Mouse (Mus musculus) midbrain, embryonic 12.5 days (tissue): Measurements from ENCODE around the gene Acap2. TPM values are rescaled to one million over a fixed set of nuclear protein-coding genes. Genes with fewer than 3 reads are reported as not detected.

ENCODE experiments used
- ATAC-seq: fragments of 200-750 bp; cut with Nextera tagmentation; 2 replicates; pipeline ENCODE4 v1.8.0; 2017; ENCODE audit warnings: low read depth, moderate TSS enrichment, moderate library complexity; ENCODE audit not compliant: low FRiP score
- H3K27ac ChIP-seq: fragments of 300-500 bp; sonication (generic); replicated peaks from 2 replicates; pipeline ENCODE4 v1.5.1; 2016; ENCODE audit warnings: mild to moderate bottlenecking
- H3K27me3 ChIP-seq: fragments of 300-500 bp; sonication (generic); 2 replicates; pipeline ENCODE4 v1.6.1; 2016; ENCODE audit warnings: mild to moderate bottlenecking
- H3K36me3 ChIP-seq: fragments of 300-500 bp; sonication (generic); 2 replicates; pipeline ENCODE4 v1.6.1; 2016
- H3K4me1 ChIP-seq: fragments of 300-500 bp; sonication (generic); 2 replicates; pipeline ENCODE4 v1.6.1; 2016
- H3K4me2 ChIP-seq: fragments of 300-500 bp; sonication (generic); replicated peaks from 2 replicates; pipeline ENCODE4 v1.6.1; 2016; ENCODE audit warnings: mild to moderate bottlenecking, moderate library complexity
- H3K4me3 ChIP-seq: fragments of 300-500 bp; sonication (generic); 2 replicates; pipeline ENCODE4 v1.5.1; 2016; ENCODE audit warnings: mild to moderate bottlenecking
- H3K9ac ChIP-seq: fragments of 300-500 bp; sonication (generic); replicated peaks from 2 replicates; pipeline ENCODE4 v1.6.1; 2016; ENCODE audit warnings: mild to moderate bottlenecking, moderate library complexity
- H3K9me3 ChIP-seq: fragments of 300-500 bp; sonication (generic); 2 replicates; pipeline ENCODE4 v1.6.1; 2016; ENCODE audit warnings: mild to moderate bottlenecking
- WGBS: fragments of 180-500 bp; shearing (Covaris S2); methylation state at CpG from one replicate; pipeline ENCODE4 v1.1.7; 2016; 5-methylcytosine and 5-hydroxymethylcytosine counted together
- polyA plus RNA-seq: library from polyadenylated mRNA; unstranded; fragments of >200 nt; fragmentation: Nextera tagmentation; extraction: Ambion mirVana; gene quantifications from 2 replicates; pipeline ENCODE4 v1.2.1, GENCODE M21; 2016

Gene Acap2
- polyA plus RNA-seq, 1 experiment from 2014 or later, result 22.8 TPM

DNA sequence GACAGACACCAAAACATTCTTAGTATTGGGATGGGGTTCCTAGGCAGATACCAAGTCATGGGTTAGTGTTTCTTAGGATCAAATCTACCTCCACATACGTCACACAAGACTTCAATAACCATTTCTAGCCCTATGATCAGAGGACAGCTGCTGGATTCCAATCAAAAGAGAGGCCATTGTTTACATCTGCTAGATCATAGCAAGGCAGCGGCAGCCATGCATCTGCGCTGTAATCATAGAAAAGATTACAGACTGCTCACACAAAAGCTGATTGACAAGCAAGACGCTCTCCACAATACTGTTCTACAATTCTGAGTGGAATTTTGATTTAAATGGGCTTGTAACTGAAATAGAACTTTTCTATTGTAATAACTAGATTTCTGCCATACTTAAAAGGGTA, 16.3 kb downstream of the Acap2 start:
- Histone ChIP-seq H3K36me3 (no peaks in the 10 kb centered on the region), H3K27ac (0 out of 2 replicates have a peak overlapping the region, but pooled peaks have one; percentile 7), H3K9me3 (no peaks in the 10 kb centered on the region), H3K4me1 (peaks cover 22% of the 10 kb centered on the region), H3K4me3 (no peak overlapping the region), H3K4me2 (no peak overlapping the region), H3K9ac (no peak overlapping the region), H3K27me3 (no peaks in the 10 kb centered on the region)
- WGBS, result 48% methylated on average over 4 of the region's 4 CpGs
- ATAC-seq, result no peak

DNA sequence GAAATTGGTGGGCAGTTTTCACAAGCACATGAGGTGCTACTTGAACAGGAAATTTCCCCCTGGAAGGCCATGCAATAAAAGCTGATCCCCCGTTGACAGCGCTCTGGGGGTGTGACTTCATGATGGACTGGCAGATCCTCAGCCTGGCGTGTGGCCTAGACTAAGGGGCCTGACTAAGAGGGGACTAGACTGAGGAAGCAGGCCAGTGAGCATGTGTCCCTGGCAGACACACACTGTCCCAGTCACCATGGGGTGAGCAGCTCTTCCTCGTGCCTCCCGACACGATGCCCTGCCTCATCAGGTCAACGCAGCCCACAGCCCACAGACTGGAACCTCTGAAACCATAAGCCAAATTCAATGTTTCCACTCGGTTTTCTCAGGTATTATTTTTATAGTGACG, 18.5 kb downstream of the Acap2 start:
- no peak overlapping the region for H3K27ac ChIP-seq
- no peak overlapping the region for H3K4me2 ChIP-seq
- WGBS, result 76% methylated on average over 9 of the region's 9 CpGs
- no peak overlapping the region for H3K4me3 ChIP-seq
- H3K36me3 ChIP-seq, result no peaks in the 10 kb centered on the region
- H3K9me3 ChIP-seq, result no peaks in the 10 kb centered on the region
- H3K9ac ChIP-seq, result no peak overlapping the region
- H3K4me1 ChIP-seq, result peaks cover 19% of the 10 kb centered on the region; the same call in 1 of the 2 replicates
- H3K27me3 ChIP-seq, result no peaks in the 10 kb centered on the region
- no peak for ATAC-seq

DNA sequence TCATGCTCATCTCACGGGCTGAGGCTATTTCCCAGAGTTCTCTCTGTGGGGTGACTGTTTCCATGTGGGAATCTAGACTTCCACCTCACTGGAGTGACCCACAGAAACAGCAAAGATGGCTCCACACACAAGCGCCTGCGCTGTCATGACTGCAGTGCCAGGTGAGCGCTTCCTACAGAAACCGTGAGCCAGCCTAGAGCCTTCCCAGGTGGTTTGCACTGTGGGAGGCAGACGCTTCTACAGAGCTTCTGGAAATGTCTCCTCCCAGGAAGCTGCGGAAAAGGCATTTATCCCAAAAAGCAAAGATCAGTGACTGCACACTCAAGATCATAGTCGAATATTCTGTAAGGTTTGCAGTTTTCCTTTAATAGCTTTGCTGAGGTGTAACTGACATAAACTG, 20.2 kb downstream of the Acap2 start:
- no peak for ATAC-seq
- no peak overlapping the region for H3K4me3 ChIP-seq
- no peak overlapping the region for H3K9ac ChIP-seq
- H3K36me3 ChIP-seq, result no peaks in the 10 kb centered on the region
- no peak overlapping the region for H3K4me2 ChIP-seq
- no peaks in the 10 kb centered on the region for H3K27me3 ChIP-seq
- peaks cover 19% of the 10 kb centered on the region; the same call in 1 of the 2 replicates for H3K4me1 ChIP-seq
- WGBS, result 85% methylated on average over 8 of the region's 8 CpGs
- H3K9me3 ChIP-seq, result no peaks in the 10 kb centered on the region
- H3K27ac ChIP-seq, result no peak overlapping the region

DNA sequence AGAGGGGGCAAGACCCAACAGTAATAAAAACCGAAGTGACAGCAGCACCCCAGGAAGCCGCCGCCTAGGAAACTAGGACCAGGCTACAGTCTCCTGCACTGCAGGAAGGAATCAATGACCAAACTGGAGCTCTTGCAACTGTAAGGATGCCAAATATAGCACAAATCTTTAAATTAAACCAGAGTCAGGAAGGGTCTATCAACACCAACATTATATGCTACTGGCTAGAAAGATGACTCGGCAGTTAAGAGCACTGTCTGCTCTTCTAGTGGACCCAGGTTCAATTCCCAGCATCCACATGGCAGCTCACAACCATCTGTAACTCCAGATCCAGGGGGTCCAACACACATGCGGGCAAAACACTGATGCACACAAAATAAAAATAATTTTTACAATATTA, 21.7 kb downstream of the Acap2 start:
- ATAC-seq, result no peak
- Histone ChIP-seq H3K4me1 (peaks cover 14% of the 10 kb centered on the region; the same call in 1 of the 2 replicates), H3K27me3 (no peaks in the 10 kb centered on the region), H3K4me2 (no peak overlapping the region), H3K36me3 (no peaks in the 10 kb centered on the region), H3K4me3 (no peak overlapping the region), H3K9me3 (no peaks in the 10 kb centered on the region), H3K27ac (no peak overlapping the region), H3K9ac (no peak overlapping the region)
- WGBS, result 73% methylated on average over 5 of the region's 5 CpGs

DNA sequence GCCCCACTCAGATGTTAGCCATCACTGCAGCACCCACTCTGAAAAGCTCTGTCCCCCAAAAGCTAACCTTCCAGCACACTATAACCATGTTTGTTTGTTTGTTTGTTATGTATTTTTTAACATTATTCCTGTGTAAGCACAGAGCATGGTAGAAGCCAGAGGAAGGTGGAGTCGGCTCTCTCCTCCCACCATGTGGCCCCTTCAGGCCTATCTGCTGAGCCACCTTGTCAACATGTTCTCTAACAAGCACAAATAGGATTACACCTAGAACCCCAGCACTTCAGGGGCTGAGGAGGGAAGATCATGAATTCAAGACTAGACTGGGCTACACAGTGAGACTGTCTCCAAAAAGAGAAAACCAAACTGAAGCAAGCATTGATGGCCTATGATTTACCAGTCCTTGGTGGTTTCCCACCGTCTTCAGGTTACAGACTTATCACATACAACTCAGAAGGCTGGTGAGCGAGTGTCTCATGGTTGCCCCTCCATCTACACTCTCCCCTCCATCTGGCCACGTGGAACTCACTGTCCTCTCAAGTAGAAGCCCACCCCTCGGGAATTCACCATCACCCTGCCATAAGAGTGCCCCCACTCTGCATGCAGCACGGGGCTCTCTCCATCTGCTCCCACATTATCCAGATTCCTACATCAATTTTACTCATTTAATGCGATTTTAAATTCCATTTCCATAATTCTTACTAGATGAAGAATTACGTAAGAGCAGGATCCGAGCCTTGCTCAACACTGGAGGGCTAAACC, 26.0 kb downstream of the Acap2 start:
- Histone ChIP-seq H3K4me2 (no peak overlapping the region), H3K27me3 (no peaks in the 10 kb centered on the region), H3K36me3 (no peaks in the 10 kb centered on the region), H3K4me1 (peaks cover 8% of the 10 kb centered on the region; the same call in 1 of the 2 replicates), H3K9me3 (no peaks in the 10 kb centered on the region), H3K27ac (no peak overlapping the region), H3K4me3 (no peak overlapping the region), H3K9ac (no peak overlapping the region)
- ATAC-seq, result no peak
- WGBS, result 82% methylated on average over 9 of the region's 9 CpGs

DNA sequence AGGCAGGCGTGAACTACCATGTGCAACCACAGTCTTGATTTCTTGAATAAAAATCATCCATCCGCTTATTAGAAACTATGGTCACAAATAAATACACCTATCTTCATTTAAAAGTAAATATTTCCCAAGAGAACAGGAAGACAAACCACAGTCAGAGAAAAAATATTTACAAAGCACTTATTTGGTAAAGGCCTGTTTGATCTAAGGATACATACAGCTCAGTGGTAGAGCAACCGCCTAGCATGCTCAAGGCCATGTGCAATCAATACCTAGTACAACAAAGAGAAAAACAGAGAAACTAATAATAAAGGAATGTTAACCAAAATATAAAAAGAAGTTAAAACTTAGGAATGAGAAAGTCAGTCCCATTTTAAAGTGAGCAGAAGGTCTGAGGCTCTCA, 28.8 kb downstream of the Acap2 start:
- Histone ChIP-seq H3K9ac (no peak overlapping the region), H3K9me3 (no peaks in the 10 kb centered on the region), H3K4me3 (no peak overlapping the region), H3K4me1 (peaks cover 13% of the 10 kb centered on the region), H3K27ac (no peak overlapping the region), H3K36me3 (no peaks in the 10 kb centered on the region), H3K4me2 (no peak overlapping the region), H3K27me3 (no peaks in the 10 kb centered on the region)
- WGBS, result 94% methylated on average over 3 of the region's 3 CpGs
- no peak for ATAC-seq

DNA sequence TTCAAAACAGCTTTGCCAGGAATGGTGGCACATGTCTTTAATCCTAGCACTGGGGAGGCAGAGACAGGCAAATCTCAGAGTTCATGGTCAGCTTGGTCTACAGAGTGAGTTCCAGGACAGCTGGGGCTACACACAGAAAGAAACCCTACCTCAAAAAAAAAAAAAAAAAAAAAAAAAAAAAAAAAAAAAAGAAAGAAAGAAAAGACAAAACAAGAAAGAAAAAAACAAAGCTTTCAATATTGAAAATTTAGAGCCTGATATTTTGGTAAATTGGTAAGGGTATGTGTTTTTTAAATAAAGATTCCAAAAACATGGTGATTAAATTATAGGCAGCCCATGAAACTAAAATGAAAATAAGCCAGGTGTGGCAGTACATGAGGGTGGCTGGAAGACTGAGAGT, 29.6 kb downstream of the Acap2 start:
- Histone ChIP-seq H3K9me3 (no peaks in the 10 kb centered on the region), H3K9ac (no peak overlapping the region), H3K36me3 (no peaks in the 10 kb centered on the region), H3K27me3 (no peaks in the 10 kb centered on the region), H3K4me2 (no peak overlapping the region), H3K4me1 (peaks cover 20% of the 10 kb centered on the region), H3K4me3 (no peak overlapping the region), H3K27ac (no peak overlapping the region)
- no peak for ATAC-seq

DNA sequence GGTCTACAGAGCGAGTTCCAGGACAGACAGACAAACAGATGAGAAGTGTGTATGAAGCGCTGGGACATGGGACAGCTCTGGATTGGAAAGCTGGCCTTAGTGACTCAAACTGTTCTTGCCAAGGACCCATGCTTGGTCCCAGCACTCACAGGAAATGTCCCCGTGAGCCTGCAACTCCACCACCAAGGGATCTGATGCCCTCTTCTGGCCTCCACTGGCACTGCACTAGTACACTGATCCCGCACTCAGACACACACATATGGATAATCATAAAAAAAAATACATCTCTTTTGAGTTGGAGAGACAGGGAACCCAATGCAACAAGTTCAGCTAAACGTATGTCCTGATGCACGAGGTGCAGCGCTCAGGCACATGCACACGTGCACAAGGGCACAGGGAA, 30.7 kb downstream of the Acap2 start:
- 95% methylated on average over 8 of the region's 8 CpGs for WGBS
- no peak overlapping the region for H3K4me3 ChIP-seq
- H3K4me1 ChIP-seq, result peaks cover 30% of the 10 kb centered on the region
- no peaks in the 10 kb centered on the region for H3K27me3 ChIP-seq
- H3K36me3 ChIP-seq, result no peaks in the 10 kb centered on the region
- no peak overlapping the region for H3K27ac ChIP-seq
- ATAC-seq, result no peak
- no peaks in the 10 kb centered on the region for H3K9me3 ChIP-seq
- no peak overlapping the region for H3K9ac ChIP-seq
- no peak overlapping the region for H3K4me2 ChIP-seq

DNA sequence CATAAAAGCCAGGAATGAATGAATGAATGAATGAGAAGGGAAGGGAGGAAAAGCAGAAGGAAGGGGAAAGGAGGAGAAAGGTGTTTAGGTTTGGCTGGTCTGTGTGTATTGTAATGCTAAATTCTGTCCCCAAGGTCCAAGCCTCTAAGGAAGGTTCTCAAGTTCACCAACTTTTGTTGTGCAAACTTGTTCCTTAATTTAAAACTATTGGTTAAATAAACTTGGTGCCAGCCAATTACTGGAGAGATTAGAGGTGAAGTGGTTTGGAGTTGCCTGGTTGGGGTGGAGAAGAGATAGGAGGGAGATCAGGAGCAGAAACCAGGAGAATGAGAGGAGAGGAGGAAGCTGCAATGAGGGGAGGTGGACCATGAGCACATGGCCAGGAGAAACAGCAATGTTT, 31.4 kb downstream of the Acap2 start:
- H3K4me1 ChIP-seq, result peaks cover 30% of the 10 kb centered on the region
- no peak overlapping the region for H3K4me3 ChIP-seq
- ATAC-seq, result no peak
- no peaks in the 10 kb centered on the region for H3K9me3 ChIP-seq
- H3K9ac ChIP-seq, result no peak overlapping the region
- H3K27me3 ChIP-seq, result no peaks in the 10 kb centered on the region
- H3K4me2 ChIP-seq, result no peak overlapping the region
- no peak overlapping the region for H3K27ac ChIP-seq
- H3K36me3 ChIP-seq, result no peaks in the 10 kb centered on the region

DNA sequence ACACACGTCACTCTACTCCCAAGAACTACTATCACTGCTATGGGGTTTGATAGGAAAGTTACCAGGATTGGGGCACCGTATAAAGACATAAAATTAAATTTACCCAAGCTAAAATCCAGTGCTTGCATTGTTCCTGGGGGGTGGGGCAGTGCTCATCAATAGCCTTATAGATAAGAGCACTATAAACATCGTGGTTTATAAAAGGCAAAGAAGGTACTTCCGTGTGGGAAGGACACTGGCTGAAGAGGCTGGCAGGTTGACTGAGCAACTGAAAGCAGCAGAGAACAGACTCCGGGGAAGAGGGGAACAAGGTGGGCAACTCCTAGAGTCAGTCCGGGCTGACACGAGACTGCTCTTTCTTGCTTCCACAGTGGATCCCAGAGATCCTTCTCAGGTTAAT, 33.1 kb downstream of the Acap2 start:
- H3K4me3 ChIP-seq, result no peak overlapping the region
- no peak for ATAC-seq
- 50% methylated on average over 7 of the region's 7 CpGs for WGBS
- H3K27me3 ChIP-seq, result no peaks in the 10 kb centered on the region
- H3K9ac ChIP-seq, result 0 out of 2 replicates have a peak overlapping the region, but pooled peaks have one; percentile 8
- 0 out of 2 replicates have a peak, but pooled peaks cover 2% of the 10 kb centered on the region for H3K36me3 ChIP-seq
- peaks cover 30% of the 10 kb centered on the region for H3K4me1 ChIP-seq
- H3K27ac ChIP-seq, result no peak overlapping the region
- H3K9me3 ChIP-seq, result no peaks in the 10 kb centered on the region
- no peak overlapping the region for H3K4me2 ChIP-seq

DNA sequence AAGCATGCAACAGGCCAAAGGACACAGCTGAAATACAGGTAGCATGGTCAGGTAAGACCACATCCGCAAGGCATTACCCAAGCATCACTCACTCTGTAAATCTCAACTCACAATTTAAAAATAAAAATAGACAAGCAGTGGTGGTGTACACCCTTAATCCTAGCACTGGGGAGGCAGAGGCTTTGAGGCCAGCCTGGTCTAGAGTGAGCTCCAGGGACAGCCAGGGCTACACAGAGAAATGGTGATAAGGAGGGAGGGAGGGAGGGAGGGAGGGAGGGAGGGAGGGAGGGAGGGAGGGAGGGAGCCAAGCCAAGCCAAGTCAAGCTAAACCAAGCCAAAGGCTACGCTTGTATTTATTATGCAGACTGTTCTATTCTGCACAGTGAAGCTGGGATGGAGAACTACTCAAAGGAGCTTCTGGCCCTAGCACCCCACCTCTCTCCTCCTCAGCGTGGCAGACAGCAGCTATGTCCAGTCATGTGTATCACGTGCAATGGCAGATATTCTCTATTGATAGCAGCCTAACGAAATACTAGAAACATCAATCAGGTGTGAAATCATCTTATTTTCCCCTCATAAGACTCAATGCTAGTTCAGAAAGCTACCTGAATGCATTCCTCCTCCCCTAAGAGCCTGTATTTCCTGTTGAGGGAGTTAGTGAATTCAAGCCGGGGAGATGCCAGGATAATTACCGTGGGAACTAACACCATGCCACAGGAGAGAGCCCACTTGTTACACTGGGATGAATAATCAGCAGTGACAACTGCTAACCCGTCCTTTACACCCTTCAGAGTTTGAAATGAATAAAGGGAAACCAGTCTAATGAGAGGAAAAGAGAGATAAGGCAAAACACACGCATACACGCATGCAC, 33.8 kb downstream of the Acap2 start:
- WGBS, result 38% methylated on average over 10 of the region's 10 CpGs
- ATAC-seq, result peak; percentile 19; the same call in 1 of the 2 replicates
- H3K36me3 ChIP-seq, result 0 out of 2 replicates have a peak, but pooled peaks cover 3% of the 10 kb centered on the region
- no peak overlapping the region for H3K27ac ChIP-seq
- H3K4me2 ChIP-seq, result no peak overlapping the region
- H3K9me3 ChIP-seq, result no peaks in the 10 kb centered on the region
- peaks cover 30% of the 10 kb centered on the region for H3K4me1 ChIP-seq
- 0 out of 2 replicates have a peak overlapping the region, but pooled peaks have one; percentile 8 for H3K9ac ChIP-seq
- no peaks in the 10 kb centered on the region for H3K27me3 ChIP-seq
- no peak overlapping the region for H3K4me3 ChIP-seq

DNA sequence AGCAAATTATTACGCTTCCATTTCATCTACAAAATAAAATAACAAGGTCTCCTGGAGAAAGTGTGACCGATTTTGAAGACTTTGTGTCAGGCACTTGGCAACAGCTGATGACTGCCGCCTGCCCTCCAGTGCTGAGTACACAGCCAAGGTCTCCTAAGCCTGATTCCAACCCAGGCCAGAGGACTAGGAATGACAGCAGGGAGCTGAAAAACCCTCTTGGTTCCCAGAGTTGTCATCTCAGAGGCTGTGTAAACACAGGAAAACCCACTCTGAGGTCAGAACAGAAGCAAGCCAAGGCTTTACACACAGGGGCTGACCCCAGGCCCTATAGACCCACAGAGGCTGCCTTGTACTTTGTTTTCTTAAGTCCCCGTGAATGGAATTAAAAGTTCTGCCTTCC, 35.1 kb downstream of the Acap2 start:
- no peak overlapping the region for H3K27ac ChIP-seq
- no peak overlapping the region for H3K4me3 ChIP-seq
- WGBS, result 38% methylated on average over 4 of the region's 4 CpGs
- H3K27me3 ChIP-seq, result no peaks in the 10 kb centered on the region
- no peak overlapping the region for H3K9ac ChIP-seq
- no peak for ATAC-seq
- no peak overlapping the region for H3K4me2 ChIP-seq
- peaks cover 28% of the 10 kb centered on the region for H3K4me1 ChIP-seq
- H3K9me3 ChIP-seq, result no peaks in the 10 kb centered on the region
- 0 out of 2 replicates have a peak, but pooled peaks cover 3% of the 10 kb centered on the region for H3K36me3 ChIP-seq
